In the genomic region with DNA sequence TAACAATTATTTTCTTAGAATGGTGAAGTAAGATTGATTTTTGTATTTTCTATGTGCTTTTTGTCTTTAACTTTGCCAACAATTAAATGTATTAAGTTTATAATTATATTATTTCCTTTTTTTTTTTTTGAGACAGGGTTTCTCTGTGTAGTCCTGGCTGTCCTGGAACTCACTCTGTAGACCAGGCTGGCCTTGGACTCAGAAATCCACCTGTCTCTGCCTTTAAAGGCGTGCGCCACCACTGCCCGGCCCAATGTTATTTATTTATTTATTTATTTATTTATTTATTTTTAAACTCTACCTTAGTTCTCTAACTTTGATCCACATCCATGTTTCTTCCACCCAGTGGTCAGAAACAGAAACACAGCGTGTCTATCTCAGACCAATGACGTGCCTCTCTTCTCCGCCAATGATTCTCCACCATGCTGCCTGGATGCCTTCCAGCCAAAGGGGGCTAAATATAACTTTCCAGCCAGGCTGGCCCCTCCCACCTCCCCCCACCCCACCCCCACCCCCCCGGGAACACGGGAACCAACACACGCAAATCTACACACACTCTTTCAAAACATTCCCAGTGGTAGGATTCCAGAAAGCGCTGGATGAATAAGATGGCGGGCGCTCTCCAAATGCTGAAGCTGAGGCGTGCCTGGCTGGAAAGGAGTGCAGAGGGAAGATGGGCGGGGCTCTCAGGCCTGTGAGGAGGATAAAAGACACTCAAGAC, we compare ENCODE assay signal across 1 mouse cellular context.
TF ChIP-seq lines count a peak whose summit lies in the region.

No protein-coding gene starts in this region.

TF ChIP-seq in MEL, 35 proteins besides CTCF, POLR2A, EP300 and RAD21:
- peak; percentile 70 for TF ChIP-seq MXI1 (IDR thresholded peaks at IDR 0.05; ENCODE audit: low read depth, low read length)
- TF ChIP-seq SIN3A (IDR thresholded peaks at IDR 0.05; ENCODE audit: low read length) = peak; percentile 53; the same call in 1 of the 2 replicates
- TF ChIP-seq TCF12 (IDR thresholded peaks at IDR 0.05; ENCODE audit: low read depth, low read length) = no peak
- no peak for TF ChIP-seq ZMIZ1 (IDR thresholded peaks at IDR 0.05; ENCODE audit: low read depth, low read length)
- no peak for TF ChIP-seq ELF1 (IDR thresholded peaks at IDR 0.05; ENCODE audit: low read depth, low read length)
TF ChIP-seq in MEL: peak in this region for 2.
